Mouse (Mus musculus): Measurements from ENCODE around the gene Chst15. TPM values are rescaled to one million over a fixed set of nuclear protein-coding genes. Genes with fewer than 3 reads are reported as not detected.

The Chst15 gene
- polyA plus RNA-seq, 1 experiment, result 1.8 TPM

DNA sequence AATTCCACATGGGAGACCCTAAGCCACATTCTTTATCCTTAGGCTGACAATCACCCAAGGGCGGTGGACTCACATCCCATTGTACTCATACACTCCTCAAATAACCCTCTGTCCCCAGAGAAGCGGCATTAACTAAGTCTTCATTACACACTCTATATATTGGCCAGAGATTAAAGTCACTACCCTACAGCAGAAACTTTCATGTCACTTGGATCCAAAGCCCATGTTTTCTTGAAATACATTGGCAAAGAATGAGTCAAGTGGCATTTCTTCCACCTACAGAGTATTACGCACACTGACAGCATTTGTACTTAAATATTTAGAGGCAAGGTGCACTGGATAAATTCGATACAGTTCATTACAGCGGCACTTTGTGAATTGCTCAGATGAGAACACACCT, 44.0 kb downstream of the Chst15 start:
- no peak overlapping the region for H3K4me3 ChIP-seq (ENCODE audit: control insufficient read depth, low read depth, low read length)
- no peaks in the 10 kb centered on the region for H3K27me3 ChIP-seq (ENCODE audit: control insufficient read depth, insufficient read depth, low read length)
- no peaks in the 10 kb centered on the region for H3K36me3 ChIP-seq (ENCODE audit: control insufficient read depth, insufficient read depth, low read length)
- no peak for TF ChIP-seq CTCF (IDR thresholded peaks at IDR 0.05; ENCODE audit: control insufficient read depth, insufficient read depth, insufficient replicate concordance, low read depth, low read length)
- no peak for TF ChIP-seq POLR2A (IDR thresholded peaks at IDR 0.05; ENCODE audit: control insufficient read depth, low read depth, low read length)
- no peaks in the 10 kb centered on the region for H3K4me1 ChIP-seq (ENCODE audit: control insufficient read depth, insufficient read depth, low read length)
- no peak overlapping the region for H3K27ac ChIP-seq (ENCODE audit: control insufficient read depth, insufficient read depth, low read depth, low read length)

DNA sequence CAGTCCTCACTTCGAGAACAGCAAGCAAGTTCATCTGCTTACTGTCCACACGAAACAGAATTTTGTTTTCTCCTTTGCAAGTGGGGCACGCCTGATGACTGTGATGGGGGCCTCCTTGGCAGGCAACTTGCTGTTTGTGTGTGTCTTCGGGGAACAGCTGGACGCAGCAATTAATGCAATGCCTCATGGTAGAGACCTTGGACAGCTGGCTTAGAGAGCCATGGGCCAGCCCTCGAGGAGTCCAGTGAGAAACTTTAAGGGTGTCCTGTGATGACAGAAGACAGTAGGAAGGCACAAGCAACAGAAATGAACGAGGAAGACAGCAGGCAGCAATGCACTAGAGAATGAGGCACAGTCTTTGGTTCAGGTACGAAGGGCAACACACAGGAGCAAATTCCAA, 46.7 kb downstream of the Chst15 start:
- no peaks in the 10 kb centered on the region for H3K4me1 ChIP-seq (ENCODE audit: control insufficient read depth, insufficient read depth, low read length)
- no peak overlapping the region for H3K27ac ChIP-seq (ENCODE audit: control insufficient read depth, insufficient read depth, low read depth, low read length)
- H3K4me3 ChIP-seq (ENCODE audit: control insufficient read depth, low read depth, low read length), result no peak overlapping the region
- no peak for TF ChIP-seq POLR2A (IDR thresholded peaks at IDR 0.05; ENCODE audit: control insufficient read depth, low read depth, low read length)
- no peak for TF ChIP-seq CTCF (IDR thresholded peaks at IDR 0.05; ENCODE audit: control insufficient read depth, insufficient read depth, insufficient replicate concordance, low read depth, low read length)
- no peaks in the 10 kb centered on the region for H3K27me3 ChIP-seq (ENCODE audit: control insufficient read depth, insufficient read depth, low read length)
- H3K36me3 ChIP-seq (ENCODE audit: control insufficient read depth, insufficient read depth, low read length), result no peaks in the 10 kb centered on the region

DNA sequence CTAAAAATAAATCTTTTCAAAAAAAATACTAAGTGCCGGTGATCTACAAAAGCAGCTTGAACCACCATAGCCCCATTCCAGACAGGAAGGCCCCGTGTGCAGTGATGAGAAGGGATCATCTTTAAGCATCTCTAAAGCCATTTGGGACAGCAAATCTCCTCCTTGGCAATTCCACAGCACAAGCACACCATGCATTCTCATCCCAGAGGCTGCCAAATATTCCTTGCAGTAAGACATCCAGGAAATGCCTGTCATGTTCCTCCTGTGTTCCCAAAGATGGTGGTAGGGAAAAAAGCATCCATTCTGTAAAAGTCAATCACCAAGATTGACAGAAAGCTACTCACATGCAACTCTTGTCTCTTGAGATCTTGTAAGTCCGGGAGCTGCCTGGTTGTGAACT, 47.4 kb downstream of the Chst15 start:
- H3K4me3 ChIP-seq (ENCODE audit: control insufficient read depth, low read depth, low read length), result no peak overlapping the region
- H3K27ac ChIP-seq (ENCODE audit: control insufficient read depth, insufficient read depth, low read depth, low read length), result no peak overlapping the region
- H3K4me1 ChIP-seq (ENCODE audit: control insufficient read depth, insufficient read depth, low read length), result no peaks in the 10 kb centered on the region
- H3K27me3 ChIP-seq (ENCODE audit: control insufficient read depth, insufficient read depth, low read length), result no peaks in the 10 kb centered on the region
- TF ChIP-seq CTCF (IDR thresholded peaks at IDR 0.05; ENCODE audit: control insufficient read depth, insufficient read depth, insufficient replicate concordance, low read depth, low read length) (no peak), POLR2A (IDR thresholded peaks at IDR 0.05; ENCODE audit: control insufficient read depth, low read depth, low read length) (no peak)
- H3K36me3 ChIP-seq (ENCODE audit: control insufficient read depth, insufficient read depth, low read length), result no peaks in the 10 kb centered on the region

DNA sequence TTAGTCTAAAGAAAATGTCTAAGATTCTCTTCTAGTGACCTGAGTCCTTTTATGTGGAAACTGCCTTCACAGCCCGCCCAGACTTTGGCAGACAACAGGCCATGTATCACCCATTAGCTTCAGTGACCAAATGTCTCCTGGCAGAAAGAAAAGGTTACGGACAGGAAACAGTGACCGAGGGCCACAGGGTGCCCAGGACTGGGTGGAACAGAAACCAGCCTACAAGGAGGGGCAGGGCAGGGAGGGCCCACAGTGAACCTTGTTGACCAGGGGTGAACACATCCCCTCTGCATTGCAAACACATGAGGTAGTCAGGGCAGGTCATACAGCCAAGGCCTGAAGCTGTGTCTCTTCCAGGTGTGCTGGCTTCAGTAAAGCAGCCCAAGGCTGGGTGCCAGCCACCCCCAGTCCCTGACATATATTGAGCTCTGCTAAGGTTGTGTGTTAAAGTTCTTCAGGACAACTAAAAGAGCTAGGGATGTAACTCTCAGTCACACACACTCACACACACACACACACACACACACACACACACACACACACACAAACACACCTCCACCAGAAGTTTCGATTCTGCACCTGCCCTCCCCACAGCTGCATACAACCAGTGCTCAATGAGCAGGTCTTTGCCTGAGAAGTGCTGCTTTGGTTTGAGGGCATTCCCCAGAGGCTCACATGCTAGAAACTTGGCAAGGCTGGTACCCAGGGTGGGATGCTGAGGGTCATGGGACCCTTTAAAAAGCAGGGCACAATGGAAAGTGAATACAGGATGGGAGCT, 49.1 kb downstream of the Chst15 start:
- TF ChIP-seq POLR2A (IDR thresholded peaks at IDR 0.05; ENCODE audit: control insufficient read depth, low read depth, low read length), result no peak
- no peak for TF ChIP-seq CTCF (IDR thresholded peaks at IDR 0.05; ENCODE audit: control insufficient read depth, insufficient read depth, insufficient replicate concordance, low read depth, low read length)
- H3K36me3 ChIP-seq (ENCODE audit: control insufficient read depth, insufficient read depth, low read length), result no peaks in the 10 kb centered on the region
- no peaks in the 10 kb centered on the region for H3K4me1 ChIP-seq (ENCODE audit: control insufficient read depth, insufficient read depth, low read length)
- H3K4me3 ChIP-seq (ENCODE audit: control insufficient read depth, low read depth, low read length), result no peak overlapping the region
- H3K27ac ChIP-seq (ENCODE audit: control insufficient read depth, insufficient read depth, low read depth, low read length), result no peak overlapping the region
- H3K27me3 ChIP-seq (ENCODE audit: control insufficient read depth, insufficient read depth, low read length), result no peaks in the 10 kb centered on the region

DNA sequence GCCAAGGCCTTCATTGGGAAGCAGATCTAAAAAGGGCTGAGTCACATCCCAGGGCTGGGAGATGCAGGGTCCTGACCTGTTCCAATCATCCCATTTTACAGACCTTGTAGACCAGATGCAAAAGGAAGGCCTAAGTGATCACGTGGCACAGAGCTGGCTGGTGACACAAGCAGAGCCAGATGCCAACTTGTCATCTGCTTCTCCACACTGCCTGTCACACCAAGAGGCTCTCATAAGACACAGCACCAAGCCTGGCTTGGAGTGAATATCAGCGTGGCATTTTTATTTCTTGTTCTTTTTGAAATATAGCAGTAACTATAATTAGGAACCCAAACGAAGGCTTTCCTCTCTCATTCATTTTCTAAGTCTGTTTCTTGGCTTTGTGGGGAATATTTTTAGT, 52.3 kb downstream of the Chst15 start:
- no peaks in the 10 kb centered on the region for H3K36me3 ChIP-seq (ENCODE audit: control insufficient read depth, insufficient read depth, low read length)
- H3K27ac ChIP-seq (ENCODE audit: control insufficient read depth, insufficient read depth, low read depth, low read length), result no peak overlapping the region
- no peaks in the 10 kb centered on the region for H3K4me1 ChIP-seq (ENCODE audit: control insufficient read depth, insufficient read depth, low read length)
- H3K27me3 ChIP-seq (ENCODE audit: control insufficient read depth, insufficient read depth, low read length), result no peaks in the 10 kb centered on the region
- TF ChIP-seq CTCF (IDR thresholded peaks at IDR 0.05; ENCODE audit: control insufficient read depth, insufficient read depth, insufficient replicate concordance, low read depth, low read length) (no peak), POLR2A (IDR thresholded peaks at IDR 0.05; ENCODE audit: control insufficient read depth, low read depth, low read length) (no peak)
- no peak overlapping the region for H3K4me3 ChIP-seq (ENCODE audit: control insufficient read depth, low read depth, low read length)

DNA sequence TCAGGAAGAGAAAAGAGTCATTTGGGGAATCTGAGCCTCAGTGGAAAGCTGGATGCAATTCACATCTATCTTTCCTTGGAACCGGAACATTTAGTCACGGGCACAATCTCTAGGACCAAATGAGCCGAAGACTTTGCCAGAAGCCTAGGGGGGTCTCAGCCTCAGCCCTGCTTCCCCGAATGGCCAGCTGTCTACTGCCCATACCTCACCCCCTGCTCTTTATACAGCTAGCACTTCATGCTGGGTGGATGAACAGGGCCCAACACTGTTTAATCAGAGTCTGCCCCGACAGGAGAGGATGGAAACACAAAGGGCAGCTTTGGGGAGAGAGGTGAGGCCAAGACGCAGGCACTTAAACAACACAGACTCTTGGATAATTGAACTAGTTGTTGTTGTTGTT, 53.8 kb downstream of the Chst15 start:
- TF ChIP-seq POLR2A (IDR thresholded peaks at IDR 0.05; ENCODE audit: control insufficient read depth, low read depth, low read length) (no peak), CTCF (IDR thresholded peaks at IDR 0.05; ENCODE audit: control insufficient read depth, insufficient read depth, insufficient replicate concordance, low read depth, low read length) (no peak)
- no peaks in the 10 kb centered on the region for H3K27me3 ChIP-seq (ENCODE audit: control insufficient read depth, insufficient read depth, low read length)
- no peak overlapping the region; the same call in 1 of the 2 replicates for H3K27ac ChIP-seq (ENCODE audit: control insufficient read depth, insufficient read depth, low read depth, low read length)
- no peaks in the 10 kb centered on the region for H3K36me3 ChIP-seq (ENCODE audit: control insufficient read depth, insufficient read depth, low read length)
- no peaks in the 10 kb centered on the region for H3K4me1 ChIP-seq (ENCODE audit: control insufficient read depth, insufficient read depth, low read length)
- no peak overlapping the region for H3K4me3 ChIP-seq (ENCODE audit: control insufficient read depth, low read depth, low read length)

DNA sequence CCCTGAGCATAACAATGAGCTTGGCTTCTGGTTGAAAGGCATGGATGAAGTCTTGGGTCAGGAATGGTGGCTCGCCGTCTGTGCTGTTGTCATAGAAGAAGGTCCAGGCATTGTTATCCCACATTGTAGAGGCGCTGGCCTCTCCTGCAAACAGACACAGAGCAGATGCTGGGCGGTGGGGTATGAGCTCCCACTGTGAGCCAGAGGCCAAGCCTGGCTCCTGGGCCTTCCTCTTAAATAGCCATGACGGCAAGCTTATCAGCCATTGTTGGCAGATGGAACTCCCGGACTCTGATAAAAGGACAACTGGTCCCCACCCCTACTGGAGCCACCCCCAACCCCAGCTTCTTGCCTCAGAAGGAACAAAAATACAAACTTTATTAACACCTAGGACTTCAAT, 54.3 kb downstream of the Chst15 start:
- no peak for TF ChIP-seq POLR2A (IDR thresholded peaks at IDR 0.05; ENCODE audit: control insufficient read depth, low read depth, low read length)
- no peak for TF ChIP-seq CTCF (IDR thresholded peaks at IDR 0.05; ENCODE audit: control insufficient read depth, insufficient read depth, insufficient replicate concordance, low read depth, low read length)
- Histone ChIP-seq H3K27ac (ENCODE audit: control insufficient read depth, insufficient read depth, low read depth, low read length) (no peak overlapping the region), H3K27me3 (ENCODE audit: control insufficient read depth, insufficient read depth, low read length) (no peaks in the 10 kb centered on the region), H3K4me1 (ENCODE audit: control insufficient read depth, insufficient read depth, low read length) (no peaks in the 10 kb centered on the region), H3K36me3 (ENCODE audit: control insufficient read depth, insufficient read depth, low read length) (no peaks in the 10 kb centered on the region), H3K4me3 (ENCODE audit: control insufficient read depth, low read depth, low read length) (no peak overlapping the region)
